ENCODE assay signal across 16 mouse cellular contexts in the genomic region with DNA sequence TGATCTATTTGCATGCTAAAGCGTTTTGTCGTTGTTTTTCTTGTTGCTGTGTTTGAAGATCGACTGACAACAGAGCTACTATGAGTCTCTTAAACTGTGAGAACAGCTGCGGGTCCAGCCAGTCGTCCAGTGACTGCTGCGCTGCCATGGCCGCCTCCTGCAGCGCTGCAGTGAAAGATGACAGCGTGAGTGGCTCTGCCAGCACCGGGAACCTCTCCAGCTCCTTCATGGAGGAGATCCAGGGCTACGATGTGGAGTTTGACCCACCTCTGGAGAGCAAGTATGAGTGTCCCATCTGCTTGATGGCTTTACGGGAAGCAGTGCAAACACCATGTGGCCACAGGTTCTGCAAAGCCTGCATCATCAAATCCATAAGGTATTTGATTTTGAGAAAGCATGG. TPM values are rescaled to one million over a fixed set of nuclear protein-coding genes. Genes with fewer than 3 reads are reported as not detected.
DNase-seq lines count a peak whose midpoint lies in the region; ATAC-seq and TF ChIP-seq lines count a peak whose summit lies in the region.
"Had no signal": no experiment of that assay in that cellular context is flagged by ENCODE, and none has a peak within 500 bp of the region (broad histone marks: within the 10 kb centered on the region; RNA-seq: fewer than 3 reads in every experiment).

No protein-coding gene starts in this region.

- no peaks in the 10 kb centered on the region for H3K9me3 ChIP-seq in hindbrain, postnatal 0 days (ENCODE audit: low read length)
- H3K9me3 ChIP-seq in hindbrain, embryonic 12.5 days (replicated peaks) = no peaks in the 10 kb centered on the region
- no peaks in the 10 kb centered on the region for H3K9me3 ChIP-seq in liver, postnatal 0 days (ENCODE audit: low read length)
- H3K9me3 ChIP-seq: forebrain, embryonic 12.5 days; intestine, embryonic 15.5 days; megakaryocyte, embryonic 14.5 days had no signal

- peak; percentile 37 for DNase-seq in hindbrain, postnatal 0 days (ENCODE audit: low spot score)
- DNase-seq in liver, adult 2 months (ENCODE audit: extremely low read depth, low read depth, low spot score) = peak; percentile 36
- no peak for DNase-seq in liver, postnatal 0 days
- peak; percentile 60 for DNase-seq in gastrocnemius, adult 18-20 months (ENCODE audit: low spot score)
- peak; percentile 37 for DNase-seq in skeletal muscle tissue, adult 2 months (ENCODE audit: low read depth, low spot score)
- DNase-seq in thymus, postnatal 14 days = no peak
- DNase-seq: lung, embryonic 14.5 days; thymus, postnatal 25 days had no signal

- no peak for TF ChIP-seq EP300 in liver, postnatal 0 days (IDR thresholded peaks at IDR 0.05; ENCODE audit: low read depth)

- H3K79me2 ChIP-seq in liver, adult 2 months (ENCODE audit: control insufficient read depth, insufficient read depth, low read length) = 0 out of 2 replicates have a peak, but pooled peaks cover 4% of the 10 kb centered on the region

- H3K27me3 ChIP-seq in hindbrain, postnatal 0 days (ENCODE audit: insufficient read depth, low read length) = no peaks in the 10 kb centered on the region
- no peaks in the 10 kb centered on the region for H3K27me3 ChIP-seq in hindbrain, embryonic 12.5 days
- no peaks in the 10 kb centered on the region for H3K27me3 ChIP-seq in liver, adult 2 months (ENCODE audit: control insufficient read depth, insufficient read depth, low read length)
- H3K27me3 ChIP-seq in liver, postnatal 0 days (ENCODE audit: insufficient read depth, low read length) = no peaks in the 10 kb centered on the region
- H3K27me3 ChIP-seq: forebrain, embryonic 12.5 days; intestine, embryonic 15.5 days; megakaryocyte, embryonic 14.5 days had no signal

- TF ChIP-seq POLR2A in liver, adult 2 months (IDR thresholded peaks at IDR 0.05; ENCODE audit: extremely low read depth, insufficient read depth, low read length) = no peak

- WGBS in hindbrain, postnatal 0 days = 67% methylated on average over 12 of the region's 12 CpGs
- WGBS in hindbrain, embryonic 12.5 days = 93% methylated on average over 12 of the region's 12 CpGs
- WGBS in liver, adult 2 months = 57% methylated on average over 12 of the region's 12 CpGs
- WGBS in liver, postnatal 0 days (ENCODE audit: insufficient replicate concordance) = 89% methylated on average over 12 of the region's 12 CpGs

- 0 out of 2 replicates have a peak, but pooled peaks cover 5% of the 10 kb centered on the region for H3K4me1 ChIP-seq in hindbrain, postnatal 0 days (ENCODE audit: insufficient read depth, low read length)
- H3K4me1 ChIP-seq in hindbrain, embryonic 12.5 days = peaks cover under 1% of the 10 kb centered on the region
- peaks cover 3% of the 10 kb centered on the region; the same call in 1 of the 2 replicates for H3K4me1 ChIP-seq in liver, adult 2 months (ENCODE audit: control insufficient read depth, insufficient read depth, low read length)
- H3K4me1 ChIP-seq in liver, postnatal 0 days (ENCODE audit: insufficient read depth) = peaks cover 4% of the 10 kb centered on the region; the same call in 1 of the 2 replicates

- TF ChIP-seq CTCF in hindbrain, postnatal 0 days (IDR thresholded peaks at IDR 0.05; ENCODE audit: low read depth) = no peak
- no peak for TF ChIP-seq CTCF in liver, adult 2 months (IDR thresholded peaks at IDR 0.05; ENCODE audit: low read depth, low read length)
- TF ChIP-seq CTCF in liver, postnatal 0 days (IDR thresholded peaks at IDR 0.05; ENCODE audit: low read depth) = no peak

- peaks cover 6% of the 10 kb centered on the region for H3K36me3 ChIP-seq in hindbrain, postnatal 0 days (ENCODE audit: insufficient read depth, low read length)
- peaks cover 50% of the 10 kb centered on the region for H3K36me3 ChIP-seq in hindbrain, embryonic 12.5 days
- H3K36me3 ChIP-seq in liver, adult 2 months (ENCODE audit: control insufficient read depth, insufficient read depth, low read length) = peaks cover 24% of the 10 kb centered on the region
- H3K36me3 ChIP-seq in liver, postnatal 0 days (replicated peaks; ENCODE audit: insufficient read depth, low read length) = peaks cover 34% of the 10 kb centered on the region

- H3K4me2 ChIP-seq in hindbrain, postnatal 0 days (ENCODE audit: low read depth, low read length) = no peak overlapping the region
- H3K4me2 ChIP-seq in hindbrain, embryonic 12.5 days (replicated peaks) = no peak overlapping the region
- no peak overlapping the region for H3K4me2 ChIP-seq in liver, postnatal 0 days (ENCODE audit: low read depth, low read length)
- H3K4me2 ChIP-seq: forebrain, embryonic 12.5 days; intestine, embryonic 15.5 days; lung, embryonic 14.5 days had no signal

- H3K27ac ChIP-seq in hindbrain, postnatal 0 days = no peak overlapping the region
- H3K27ac ChIP-seq in hindbrain, embryonic 12.5 days = no peak overlapping the region
- no peak overlapping the region for H3K27ac ChIP-seq in liver, adult 2 months (replicated peaks; ENCODE audit: insufficient read depth, low read depth, low read length)
- no peak overlapping the region for H3K27ac ChIP-seq in liver, postnatal 0 days (ENCODE audit: low read depth)
- H3K27ac ChIP-seq: forebrain, embryonic 12.5 days; intestine, embryonic 15.5 days had no signal

- no peak overlapping the region for H3K9ac ChIP-seq in hindbrain, postnatal 0 days (replicated peaks; ENCODE audit: low read length)
- H3K9ac ChIP-seq in hindbrain, embryonic 12.5 days = no peak overlapping the region
- H3K9ac ChIP-seq in liver, adult 2 months (ENCODE audit: low read depth, low read length) = no peak overlapping the region
- H3K9ac ChIP-seq in liver, postnatal 0 days (replicated peaks) = no peak overlapping the region
- H3K9ac ChIP-seq: forebrain, embryonic 12.5 days; intestine, embryonic 15.5 days; lung, embryonic 14.5 days had no signal

- no peak overlapping the region for H3K4me3 ChIP-seq in hindbrain, postnatal 0 days (ENCODE audit: low read length)
- no peak overlapping the region for H3K4me3 ChIP-seq in hindbrain, embryonic 12.5 days
- H3K4me3 ChIP-seq in liver, adult 2 months (ENCODE audit: insufficient read depth, low read depth, low read length) = no peak overlapping the region
- H3K4me3 ChIP-seq in liver, postnatal 0 days (ENCODE audit: low read depth, low read length) = no peak overlapping the region
- H3K4me3 ChIP-seq: forebrain, embryonic 12.5 days; intestine, embryonic 15.5 days; megakaryocyte, embryonic 14.5 days; myocyte had no signal

- ATAC-seq in hindbrain, postnatal 0 days = peak; percentile 35; the same call in 1 of the 2 replicates
- no peak for ATAC-seq in hindbrain, embryonic 12.5 days (ENCODE audit: low FRiP score)
- no peak for ATAC-seq in liver, postnatal 0 days
- ATAC-seq: intestine, embryonic 15.5 days had no signal

RNA-seq across cellular contexts. Expression of gene Traf6, which starts 6.2 kb away (rescaled TPM):
- 21.9 and 26.3 TPM in 2 replicates for total RNA-seq in hindbrain, postnatal 0 days (2014; rRNA removed)
- polyA plus RNA-seq in hindbrain, postnatal 0 days (2015; fragmentation: Nextera tagmentation; extraction: Ambion mirVana) = 6.1 and 6.8 TPM in 2 replicates
- polyA plus RNA-seq in hindbrain, embryonic 12.5 days (2016; fragmentation: Nextera tagmentation; extraction: Ambion mirVana) = 14.0 and 15.8 TPM in 2 replicates
- 7.7 and 9.5 TPM in 2 replicates for total RNA-seq in liver, adult 2 months (2014; rRNA removed)
- 5.4 and 6.0 TPM in 2 replicates for polyA plus RNA-seq in liver, adult 2 months (2012; rRNA removed)
- 2.7 and 2.8 TPM in 2 replicates for polyA plus RNA-seq in liver, postnatal 0 days (2015; fragmentation: Nextera tagmentation; extraction: Ambion mirVana)
- total RNA-seq in gastrocnemius, adult 18-20 months (2021) = 10 to 100 TPM; 10.2 to 11.4 TPM

RNA-seq across cellular contexts. Expression of gene B230118H07Rik, which starts 35.1 kb away (rescaled TPM):
- 12.6 and 13.3 TPM in 2 replicates for total RNA-seq in hindbrain, postnatal 0 days (2014; rRNA removed)
- 57.3 and 59.3 TPM in 2 replicates for polyA plus RNA-seq in hindbrain, postnatal 0 days (2015; fragmentation: Nextera tagmentation; extraction: Ambion mirVana)
- 57.7 and 58.6 TPM in 2 replicates for polyA plus RNA-seq in hindbrain, embryonic 12.5 days (2016; fragmentation: Nextera tagmentation; extraction: Ambion mirVana)
- total RNA-seq in liver, adult 2 months (2014; rRNA removed) = 17.1 and 26.6 TPM in 2 replicates
- 1.6 and 2.5 TPM in 2 replicates for polyA plus RNA-seq in liver, adult 2 months (2012; rRNA removed)
- polyA plus RNA-seq in liver, postnatal 0 days (2015; fragmentation: Nextera tagmentation; extraction: Ambion mirVana) = 15.1 and 18.5 TPM in 2 replicates
- total RNA-seq in gastrocnemius, adult 18-20 months (2021) = 10 to 100 TPM; 81.0 to 87.2 TPM

RNA-seq across cellular contexts. Expression of gene Rag1, which starts 35.1 kb away (rescaled TPM):
- total RNA-seq in hindbrain, postnatal 0 days (2014; rRNA removed) = 0.36 and 0.37 TPM in 2 replicates
- polyA plus RNA-seq in hindbrain, postnatal 0 days (2015; fragmentation: Nextera tagmentation; extraction: Ambion mirVana) = 0.08 and 0.11 TPM in 2 replicates
- 0.80 and 0.82 TPM in 2 replicates for polyA plus RNA-seq in hindbrain, embryonic 12.5 days (2016; fragmentation: Nextera tagmentation; extraction: Ambion mirVana)
- not detected in 2 replicates for total RNA-seq in liver, adult 2 months (2014; rRNA removed)
- not detected in 2 replicates for polyA plus RNA-seq in liver, adult 2 months (2012; rRNA removed)
- polyA plus RNA-seq in liver, postnatal 0 days (2015; fragmentation: Nextera tagmentation; extraction: Ambion mirVana) = 0.95 and 1.1 TPM in 2 replicates
- total RNA-seq in gastrocnemius, adult 18-20 months (2021) = not detected
- polyA plus RNA-seq: heart, embryonic 14.5 days; lung, embryonic 14.5 days; myocyte had no signal

RNA-seq across cellular contexts. Expression of gene Rag2, which starts 59.9 kb away (rescaled TPM):
- 0.07 TPM in 1 of 2 replicates, not detected in the other for total RNA-seq in hindbrain, postnatal 0 days (2014; rRNA removed)
- polyA plus RNA-seq in hindbrain, postnatal 0 days (2015; fragmentation: Nextera tagmentation; extraction: Ambion mirVana) = not detected in 2 replicates
- polyA plus RNA-seq in hindbrain, embryonic 12.5 days (2016; fragmentation: Nextera tagmentation; extraction: Ambion mirVana) = 0.22 and 0.31 TPM in 2 replicates
- total RNA-seq in liver, adult 2 months (2014; rRNA removed) = not detected in 2 replicates
- not detected in 2 replicates for polyA plus RNA-seq in liver, adult 2 months (2012; rRNA removed)
- polyA plus RNA-seq in liver, postnatal 0 days (2015; fragmentation: Nextera tagmentation; extraction: Ambion mirVana) = 1.1 and 1.4 TPM in 2 replicates
- not detected for total RNA-seq in gastrocnemius, adult 18-20 months (2021)
- polyA plus RNA-seq: embryonic facial prominence, embryonic 11.5 days; forebrain, embryonic 12.5 days; heart, embryonic 14.5 days; limb, embryonic 11.5 days; lung, embryonic 14.5 days; myocyte had no signal

Comparison
In these comparisons a context has a peak if more than half of its experiments do, and no peak if none do; other contexts are left out.
1. DNase-seq: peak in hindbrain, postnatal 0 days (single experiment), liver, adult 2 months (single experiment), gastrocnemius, adult 18-20 months (single experiment) and skeletal muscle tissue, adult 2 months (single experiment); none in liver, postnatal 0 days (single experiment) and thymus, postnatal 14 days (single experiment).